Mouse (Mus musculus): ENCODE data around the gene Cybb. TPM values are rescaled to one million over a fixed set of nuclear protein-coding genes. Genes with fewer than 3 reads are reported as not detected.

Gene Cybb
- total RNA-seq, 1 experiment from 2014 or later = 162 TPM

Other genes with a start within 250 kb of the Cybb start
- gene Gm14862, start 230.9 kb downstream of the Cybb start, total RNA-seq (2017) = not detected in 2 replicates
- 2.3 and 3.7 TPM in 2 replicates for gene Xk, start 215.0 kb downstream of the Cybb start, total RNA-seq (2017)
- gene H2al1m, start 204.0 kb downstream of the Cybb start, total RNA-seq (2017) = 1.4 TPM in 1 of 2 replicates, not detected in the other
- not detected in 2 replicates for gene H2al1k, start 137.1 kb downstream of the Cybb start, total RNA-seq (2017)
- not detected in 2 replicates for gene H2al1o, start 84.6 kb upstream of the Cybb start, total RNA-seq (2017)
- gene Dynlt3, start 175.2 kb upstream of the Cybb start, total RNA-seq (2017) = 68.6 and 71.1 TPM in 2 replicates

All from neutrophil, adult 5-6 weeks (primary cell).